Mouse (Mus musculus) frontal cortex, adult 2 months (tissue): ENCODE data around the gene Zbtb12. TPM values are rescaled to one million over a fixed set of nuclear protein-coding genes. Genes with fewer than 3 reads are reported as not detected.

Experiments used
- DNase-seq, 2 experiments: peaks; one replicate each; pipeline ENCODE4 v3.0.0; 2022; ENCODE audit warnings: low spot score in 1 of 2; ENCODE audit errors: extremely low spot score in 1 of 2
- polyA plus RNA-seq: library from polyadenylated mRNA; depleted of rRNA; stranded (reverse); fragments of >200 nt; gene quantifications from 2 replicates; pipeline ENCODE4 v1.2.3, GENCODE M21; 2012; rRNA removed

Gene Zbtb12
- polyA plus RNA-seq, 1 experiment: 8.8 TPM

- DNase-seq: no peak
Measured at GRCm38 (mm10) chr17:34937960-34938505, 58.8 kb downstream of the Zbtb12 start.

DNA sequence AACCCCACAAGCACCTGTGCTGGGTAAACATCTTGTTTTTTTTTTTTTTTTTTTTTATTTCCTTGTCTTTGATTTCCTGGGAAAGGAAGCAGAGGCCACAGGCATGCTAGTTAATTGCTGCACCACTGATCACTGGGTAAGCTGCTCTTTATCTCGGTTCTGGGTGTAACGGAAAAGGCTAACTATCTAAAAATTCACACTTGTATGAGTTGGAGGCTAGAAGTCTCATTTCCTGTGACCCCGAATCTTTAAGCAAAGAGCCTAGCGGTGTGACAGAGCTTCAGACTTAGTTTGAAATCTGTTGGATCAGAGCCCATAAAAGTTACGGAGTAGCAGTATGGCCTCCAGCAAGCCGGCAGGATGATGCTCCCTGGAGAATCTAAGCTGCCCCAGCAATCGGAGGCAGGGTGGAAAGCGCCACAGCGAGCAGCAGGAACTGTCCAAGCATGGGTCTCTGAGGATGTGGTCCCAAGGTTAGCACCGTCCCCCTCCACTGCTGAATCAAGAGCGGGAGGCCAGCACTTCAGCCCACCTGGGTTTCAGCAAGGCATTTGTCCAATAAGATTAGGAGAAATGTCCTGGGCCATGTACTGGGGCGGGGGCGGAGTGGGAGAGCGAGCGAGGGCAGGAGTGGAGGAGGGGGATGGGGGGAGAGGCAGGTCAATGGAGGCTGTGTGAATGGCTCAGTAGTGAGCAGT, 62.2 kb downstream of the Zbtb12 start:
- DNase-seq: no peak

DNA sequence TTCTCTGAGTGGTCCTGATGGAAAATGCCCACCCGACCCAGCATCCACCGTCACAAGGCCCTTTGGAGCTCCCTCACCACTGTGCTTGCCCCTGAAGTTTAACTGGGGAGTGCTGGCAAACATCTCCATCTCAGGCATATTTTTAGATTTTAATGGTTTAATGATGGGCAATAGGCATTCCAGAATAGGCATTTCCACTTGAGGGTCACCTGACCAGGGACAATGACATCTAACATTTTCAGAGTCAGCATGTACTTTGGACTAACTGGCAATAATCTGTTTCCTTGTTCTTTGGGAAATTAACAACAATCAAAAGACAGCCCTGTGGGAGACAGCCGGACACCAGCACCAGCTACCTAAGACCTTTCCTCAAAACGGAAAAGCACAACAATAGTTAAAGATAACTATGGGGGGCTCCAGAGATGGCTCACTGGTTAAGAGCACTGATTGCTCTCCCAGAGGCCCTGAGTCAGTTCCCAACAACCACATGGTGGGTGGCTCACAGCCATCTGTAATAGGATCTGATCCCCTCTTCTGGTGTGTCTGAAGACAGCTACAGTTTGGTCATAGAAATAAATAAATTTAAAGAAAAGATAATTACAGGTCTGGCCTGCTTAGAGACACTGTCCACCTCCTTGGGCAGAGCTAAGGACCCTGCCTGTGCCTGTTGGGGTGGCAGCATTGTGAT, 64.0 kb downstream of the Zbtb12 start:
- no peak for DNase-seq

- no peak for DNase-seq
Measured at GRCm38 (mm10) chr17:34944362-34944761, 65.1 kb downstream of the Zbtb12 start.

Other genes starting within 250 kb of the Zbtb12 start
- gene Prrt1, start 249.9 kb upstream of the Zbtb12 start, polyA plus RNA-seq: 150 and 179 TPM in 2 replicates
- 6.7 and 7.9 TPM in 2 replicates for gene Fkbpl, start 234.7 kb upstream of the Zbtb12 start, polyA plus RNA-seq
- gene Atf6b, start 232.3 kb upstream of the Zbtb12 start, polyA plus RNA-seq: 57.7 and 59.6 TPM in 2 replicates
- 1.6 TPM in 2 replicates for gene Tnxb, start 208.9 kb upstream of the Zbtb12 start, polyA plus RNA-seq
- gene C4b, start 135.6 kb upstream of the Zbtb12 start, polyA plus RNA-seq: 18.8 and 22.8 TPM in 2 replicates
- 0.04 TPM in 1 of 2 replicates, not detected in the other for gene Cyp21a1, start 74.9 kb upstream of the Zbtb12 start, polyA plus RNA-seq
- gene Stk19, start 42.5 kb upstream of the Zbtb12 start, polyA plus RNA-seq: 71.8 and 77.6 TPM in 2 replicates
- 47.3 and 56.4 TPM in 2 replicates for gene Dxo, start 42.5 kb upstream of the Zbtb12 start, polyA plus RNA-seq
- gene Skiv2l, start 29.3 kb upstream of the Zbtb12 start, polyA plus RNA-seq: 72.8 and 77.5 TPM in 2 replicates
- 60.8 and 66.2 TPM in 2 replicates for gene Nelfe, start 29.1 kb upstream of the Zbtb12 start, polyA plus RNA-seq
- 0.29 and 0.44 TPM in 2 replicates for gene Cfb, start 17.0 kb upstream of the Zbtb12 start, polyA plus RNA-seq
- 0.08 TPM in 1 of 2 replicates, not detected in the other for gene Gm20547, start 2.6 kb downstream of the Zbtb12 start, polyA plus RNA-seq
- 2.9 and 3.2 TPM in 2 replicates for gene C2, start 18.8 kb downstream of the Zbtb12 start, polyA plus RNA-seq
- 268 and 290 TPM in 2 replicates for gene Ehmt2, start 19.0 kb downstream of the Zbtb12 start, polyA plus RNA-seq
- 0.27 and 0.38 TPM in 2 replicates for gene Slc44a4, start 35.0 kb downstream of the Zbtb12 start, polyA plus RNA-seq
- gene Neu1, start 51.8 kb downstream of the Zbtb12 start, polyA plus RNA-seq: 48.7 and 53.6 TPM in 2 replicates
- gene Hspa1b, start 79.8 kb downstream of the Zbtb12 start, polyA plus RNA-seq: 10.9 and 13.4 TPM in 2 replicates
- gene Gm20481, start 90.4 kb downstream of the Zbtb12 start, polyA plus RNA-seq: 0.20 TPM in 1 of 2 replicates, not detected in the other
- gene Hspa1a, start 92.7 kb downstream of the Zbtb12 start, polyA plus RNA-seq: 13.8 and 14.6 TPM in 2 replicates
- gene Hspa1l, start 93.2 kb downstream of the Zbtb12 start, polyA plus RNA-seq: 0.40 and 0.74 TPM in 2 replicates
- gene Lsm2, start 102.4 kb downstream of the Zbtb12 start, polyA plus RNA-seq: 43.9 and 49.7 TPM in 2 replicates
- 48.2 and 55.1 TPM in 2 replicates for gene Vars, start 121.5 kb downstream of the Zbtb12 start, polyA plus RNA-seq
- 0.48 and 0.59 TPM in 2 replicates for gene Vwa7, start 137.1 kb downstream of the Zbtb12 start, polyA plus RNA-seq
- 1.5 and 2.6 TPM in 2 replicates for gene Sapcd1, start 148.5 kb downstream of the Zbtb12 start, polyA plus RNA-seq
- gene Msh5, start 167.3 kb downstream of the Zbtb12 start, polyA plus RNA-seq: 1.5 and 2.0 TPM in 2 replicates
- gene Clic1, start 170.5 kb downstream of the Zbtb12 start, polyA plus RNA-seq: 26.4 and 28.5 TPM in 2 replicates
- 40.8 and 42.8 TPM in 2 replicates for gene Ddah2, start 179.6 kb downstream of the Zbtb12 start, polyA plus RNA-seq
- not detected in 2 replicates for gene Ly6g6c, start 185.9 kb downstream of the Zbtb12 start, polyA plus RNA-seq
- 0.04 TPM in 2 replicates for gene Mpig6b, start 186.7 kb downstream of the Zbtb12 start, polyA plus RNA-seq
- gene Ly6g6e, start 197.4 kb downstream of the Zbtb12 start, polyA plus RNA-seq: 65.5 and 71.7 TPM in 2 replicates
- 2.3 and 2.9 TPM in 2 replicates for gene Ly6g6d, start 198.6 kb downstream of the Zbtb12 start, polyA plus RNA-seq
- gene Ly6g6f, start 206.1 kb downstream of the Zbtb12 start, polyA plus RNA-seq: 0.10 and 0.27 TPM in 2 replicates
- gene Abhd16a, start 209.8 kb downstream of the Zbtb12 start, polyA plus RNA-seq: 144 and 159 TPM in 2 replicates
- 0.38 TPM in 1 of 2 replicates, not detected in the other for gene Ly6g5c, start 228.8 kb downstream of the Zbtb12 start, polyA plus RNA-seq
- gene Ly6g5b, start 235.9 kb downstream of the Zbtb12 start, polyA plus RNA-seq: 1.2 and 2.0 TPM in 2 replicates
- 18.9 and 20.2 TPM in 2 replicates for gene Gpank1, start 242.0 kb downstream of the Zbtb12 start, polyA plus RNA-seq
- gene Csnk2b, start 242.6 kb downstream of the Zbtb12 start, polyA plus RNA-seq: 173 and 179 TPM in 2 replicates
- 8.2 and 9.1 TPM in 2 replicates for gene D17H6S53E, start 246.9 kb downstream of the Zbtb12 start, polyA plus RNA-seq